Mouse (Mus musculus) liver, embryonic 14.5 days (tissue): ENCODE measurements around the gene Lrrc8b.

ENCODE experiments used
- CTCF ChIP-seq: IDR thresholded peaks from 2 replicates; pipeline ENCODE4 v1.5.1; 2016; ENCODE audit warnings: antibody characterized with exemption, low read depth, control low read depth
- EP300 ChIP-seq: IDR thresholded peaks from 2 replicates; pipeline ENCODE4 v1.6.1; 2016; ENCODE audit warnings: antibody characterized with exemption, low read depth

GRCm38 (mm10) chr5:105404961-105405360, 10.6 kb upstream of the Lrrc8b start:
- TF ChIP-seq CTCF, result peak; percentile 77
- no peak for TF ChIP-seq EP300
